Mouse (Mus musculus) layer of hippocampus, adult 6 months (tissue): ENCODE data around the gene Gm5741. TPM values are rescaled to one million over a fixed set of nuclear protein-coding genes. Genes with fewer than 3 reads are reported as not detected.

Experiments used
- long read RNA-seq, 2 experiments: library from polyadenylated mRNA; unstranded; transcript quantifications; one replicate each; pipeline ENCODE4 v2.0.0; 2019 to 2020
- microRNA-seq: library from miRNA; unstranded; fragments of <30 nt; microRNA quantifications from one replicate; pipeline ENCODE4 v1.2.0, GENCODE M21; 2020
- polyA plus RNA-seq: library from polyadenylated mRNA; unstranded; fragments of <200 nt; fragmentation: Nextera tagmentation; gene quantifications from 2 replicates; pipeline ENCODE4 v1.2.3, GENCODE M21; 2021

The Gm5741 gene
- polyA plus RNA-seq, result not detected in 2 replicates
- long read RNA-seq, experiment 1, result 0 reads
- long read RNA-seq, experiment 2, result 0 reads

DNA sequence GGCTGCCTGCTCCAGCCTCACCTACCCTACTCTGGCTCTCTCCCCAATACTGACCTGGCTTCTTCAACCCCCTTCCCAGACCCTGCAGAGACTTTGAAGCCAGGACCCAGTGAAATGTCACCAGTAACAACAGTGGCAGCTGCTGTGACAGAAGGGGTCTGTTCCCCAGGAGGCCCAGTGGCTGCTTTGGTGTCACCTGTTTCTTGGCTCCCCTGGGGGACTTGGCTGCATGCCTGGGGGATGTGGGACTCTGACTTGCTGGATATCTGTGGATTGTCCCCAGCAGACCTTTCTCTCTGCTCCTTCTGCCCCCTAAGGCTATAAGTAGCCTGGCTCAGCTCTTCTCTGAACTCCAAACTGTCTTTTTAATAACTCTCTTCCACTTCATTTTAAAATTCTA lies at the start of gene Gm5741:
Gm5741 (minus strand) TSS at position 1 of the 400 bp plus-strand sequence.

GRCm38 (mm10) chr8:85083108-85083813 lies 15.5 kb upstream of the Gm5741 start, which contains the start of gene Man2b1:
Man2b1 (plus strand) TSS chr8:85083270.

DNA sequence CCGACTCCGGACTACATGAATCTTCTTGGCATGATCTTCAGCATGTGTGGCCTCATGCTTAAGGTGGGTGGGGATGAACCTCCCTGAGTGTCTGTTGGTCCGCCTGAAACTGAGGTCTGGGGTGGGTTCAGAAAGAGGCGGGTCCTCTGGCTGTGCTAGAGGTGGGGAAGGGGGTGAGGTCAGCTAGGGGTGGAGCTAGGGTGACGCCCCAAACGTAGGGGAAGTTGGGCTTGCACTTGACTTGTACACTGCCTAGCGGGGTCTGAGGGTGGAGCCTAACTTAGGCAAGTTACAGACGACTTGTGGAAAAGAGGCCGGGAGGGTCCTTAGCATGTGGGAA lies 13.4 kb upstream of the Gm5741 start, which contains the start of gene Wdr83:
Wdr83 (minus strand) TSS at position 91 of the 340 bp plus-strand sequence.

GRCm38 (mm10) chr8:85080532-85081215 lies 12.9 kb upstream of the Gm5741 start, which contains the start of gene Wdr83os:
Wdr83os (plus strand) TSS chr8:85080740.

GRCm38 (mm10) chr8:85071514-85072281 lies 3.9 kb upstream of the Gm5741 start, which contains the start of gene Dhps:
Dhps (plus strand) TSS chr8:85071757.

GRCm38 (mm10) chr8:85059879-85060616 lies 7.7 kb downstream of the Gm5741 start, which contains the start of gene Fbxw9:
Fbxw9 (plus strand) TSS chr8:85060055.

GRCm38 (mm10) chr8:85036718-85037365 lies 30.9 kb downstream of the Gm5741 start, which contains the start of gene Tnpo2:
Tnpo2 (plus strand) TSS chr8:85036915.

GRCm38 (mm10) chr8:85026670-85027515 lies 40.9 kb downstream of the Gm5741 start, which contains the start of gene Trir:
Trir (plus strand) TSS chr8:85026823.

DNA sequence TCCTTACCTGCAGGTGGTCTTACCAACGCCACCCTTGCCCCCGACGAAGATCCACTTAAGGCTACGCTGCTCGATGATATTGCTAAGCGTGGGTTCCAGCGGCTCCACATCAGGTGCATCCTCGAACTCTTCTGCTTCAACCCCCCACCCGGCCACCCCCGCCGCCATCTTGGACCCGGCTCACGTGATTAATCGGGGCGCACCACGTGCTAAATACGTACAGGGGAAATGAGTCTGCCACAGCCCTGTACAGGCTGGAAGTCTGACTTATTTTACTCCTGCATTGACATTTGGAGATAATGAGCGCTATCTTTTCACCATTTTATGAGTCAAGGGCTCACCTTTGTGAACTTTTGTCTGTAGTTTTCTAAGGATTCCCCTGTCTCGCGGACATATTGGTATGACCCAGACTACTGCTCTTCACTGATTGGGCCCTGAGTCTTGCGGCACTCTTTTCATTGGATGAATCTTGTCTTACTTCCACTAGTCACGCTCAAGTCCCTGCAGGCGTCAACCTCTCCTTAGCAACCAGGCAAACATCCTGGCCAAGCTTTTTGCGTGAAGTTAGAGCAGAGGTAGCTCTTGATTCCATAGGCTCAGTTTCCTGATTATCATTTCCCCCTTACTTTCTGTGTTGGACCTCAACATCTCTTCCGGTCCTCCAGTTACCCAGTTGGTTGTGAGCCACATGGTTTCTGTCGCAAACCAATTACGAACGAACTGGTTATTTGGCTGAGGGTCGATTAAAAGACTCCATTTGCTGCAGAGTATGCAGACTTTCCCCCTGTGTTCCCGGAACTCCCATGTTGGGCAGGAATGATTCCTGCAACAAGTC lies 42.5 kb downstream of the Gm5741 start, which contains the start of gene Asna1:
Asna1 (minus strand) TSS at position 184 of the 835 bp plus-strand sequence.

Small RNA genes within 50 kb of the gene (microRNA-seq; reads per million reads assigned to microRNA genes)
- not detected for gene Gm23388
- gene Mir7070, result 2.1 reads per million, percentile 3 among the genes with 10 or more reads in this experiment

Other genes starting within 250 kb of the Gm5741 start
- 14.6 and 16.6 TPM in 2 replicates for gene Dand5, start 245.2 kb downstream of the Gm5741 start, polyA plus RNA-seq
- gene Gadd45gip1, start 236.5 kb downstream of the Gm5741 start, polyA plus RNA-seq, result 36.3 and 37.5 TPM in 2 replicates
- gene Rad23a, start 227.3 kb downstream of the Gm5741 start, polyA plus RNA-seq, result 132 and 159 TPM in 2 replicates
- gene Calr, start 221.0 kb downstream of the Gm5741 start, polyA plus RNA-seq, result 92.3 and 126 TPM in 2 replicates
- gene Farsa, start 211.0 kb downstream of the Gm5741 start, polyA plus RNA-seq, result 21.3 and 22.2 TPM in 2 replicates
- 18.5 and 21.1 TPM in 2 replicates for gene Syce2, start 195.9 kb downstream of the Gm5741 start, polyA plus RNA-seq
- gene Gcdh, start 174.1 kb downstream of the Gm5741 start, polyA plus RNA-seq, result 22.7 and 24.2 TPM in 2 replicates
- 0.15 and 0.30 TPM in 2 replicates for gene Klf1, start 166.1 kb downstream of the Gm5741 start, polyA plus RNA-seq
- gene Dnase2a, start 159.4 kb downstream of the Gm5741 start, polyA plus RNA-seq, result 4.5 and 6.6 TPM in 2 replicates
- gene Mast1, start 130.6 kb downstream of the Gm5741 start, polyA plus RNA-seq, result 11.2 and 18.3 TPM in 2 replicates
- gene Rtbdn, start 121.0 kb downstream of the Gm5741 start, polyA plus RNA-seq, result 0.15 TPM in 1 of 2 replicates, not detected in the other
- gene Gm49661, start 98.5 kb downstream of the Gm5741 start, polyA plus RNA-seq, result not detected in 2 replicates
- 688 and 751 TPM in 2 replicates for gene Prdx2, start 98.4 kb downstream of the Gm5741 start, polyA plus RNA-seq
- 45.5 and 52.3 TPM in 2 replicates for gene Rnaseh2a, start 98.2 kb downstream of the Gm5741 start, polyA plus RNA-seq
- gene Junb, start 89.3 kb downstream of the Gm5741 start, polyA plus RNA-seq, result 142 and 144 TPM in 2 replicates
- 5.0 and 6.2 TPM in 2 replicates for gene Hook2, start 77.4 kb downstream of the Gm5741 start, polyA plus RNA-seq
- 0.09 TPM in 1 of 2 replicates, not detected in the other for gene Best2, start 53.5 kb downstream of the Gm5741 start, polyA plus RNA-seq
- 31.7 and 41.1 TPM in 2 replicates for gene Asna1, start 42.7 kb downstream of the Gm5741 start, polyA plus RNA-seq
- 71.1 and 83.3 TPM in 2 replicates for gene Trir, start 41.2 kb downstream of the Gm5741 start, polyA plus RNA-seq
- 24.3 and 26.5 TPM in 2 replicates for gene Tnpo2, start 31.1 kb downstream of the Gm5741 start, polyA plus RNA-seq
- 13.4 and 14.1 TPM in 2 replicates for gene Fbxw9, start 7.9 kb downstream of the Gm5741 start, polyA plus RNA-seq
- 63.7 and 73.4 TPM in 2 replicates for gene Dhps, start 3.8 kb upstream of the Gm5741 start, polyA plus RNA-seq
- 140 and 142 TPM in 2 replicates for gene Wdr83os, start 12.8 kb upstream of the Gm5741 start, polyA plus RNA-seq
- 35.6 and 36.8 TPM in 2 replicates for gene Wdr83, start 13.3 kb upstream of the Gm5741 start, polyA plus RNA-seq
- 20.7 and 26.6 TPM in 2 replicates for gene Man2b1, start 15.3 kb upstream of the Gm5741 start, polyA plus RNA-seq
- 1.4 and 1.6 TPM in 2 replicates for gene Zfp791, start 55.1 kb upstream of the Gm5741 start, polyA plus RNA-seq
- gene Cks1brt, start 83.9 kb upstream of the Gm5741 start, polyA plus RNA-seq, result not detected in 2 replicates
- not detected in 2 replicates for gene Olfr371, start 158.0 kb upstream of the Gm5741 start, polyA plus RNA-seq
- gene Orc6, start 231.7 kb upstream of the Gm5741 start, polyA plus RNA-seq, result 42.6 and 42.8 TPM in 2 replicates
- 80.4 and 83.7 TPM in 2 replicates for gene Vps35, start 231.8 kb upstream of the Gm5741 start, polyA plus RNA-seq